Mouse (Mus musculus): ENCODE data around the gene Cul3. TPM values are rescaled to one million over a fixed set of nuclear protein-coding genes. Genes with fewer than 3 reads are reported as not detected.

Cul3 gene
- total RNA-seq, 2 experiments from 2014 or later, result 120 to 125 TPM

DNA sequence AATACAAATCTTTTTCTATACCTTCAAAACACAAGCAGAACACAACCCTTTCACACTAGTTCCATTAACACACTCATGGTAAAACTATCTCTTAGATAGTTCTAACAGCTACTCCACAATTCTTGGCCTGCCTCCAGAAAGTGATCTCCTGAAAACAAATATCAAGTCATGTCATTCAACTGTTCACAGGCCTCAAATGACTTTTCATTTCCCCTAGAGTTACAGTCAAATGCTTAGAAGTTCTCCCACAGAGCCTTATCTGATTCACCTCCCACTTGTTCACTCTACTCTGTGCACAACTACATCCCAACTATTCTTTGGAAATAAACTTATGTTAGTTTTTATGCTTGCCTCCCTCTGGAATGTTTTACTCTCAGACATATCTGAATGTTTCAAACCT lies 15.9 kb downstream of the Cul3 start:
- DNase-seq (ENCODE audit: extremely low spot score in 1 of 2, low spot score in 1 of 2), result no peak

DNA sequence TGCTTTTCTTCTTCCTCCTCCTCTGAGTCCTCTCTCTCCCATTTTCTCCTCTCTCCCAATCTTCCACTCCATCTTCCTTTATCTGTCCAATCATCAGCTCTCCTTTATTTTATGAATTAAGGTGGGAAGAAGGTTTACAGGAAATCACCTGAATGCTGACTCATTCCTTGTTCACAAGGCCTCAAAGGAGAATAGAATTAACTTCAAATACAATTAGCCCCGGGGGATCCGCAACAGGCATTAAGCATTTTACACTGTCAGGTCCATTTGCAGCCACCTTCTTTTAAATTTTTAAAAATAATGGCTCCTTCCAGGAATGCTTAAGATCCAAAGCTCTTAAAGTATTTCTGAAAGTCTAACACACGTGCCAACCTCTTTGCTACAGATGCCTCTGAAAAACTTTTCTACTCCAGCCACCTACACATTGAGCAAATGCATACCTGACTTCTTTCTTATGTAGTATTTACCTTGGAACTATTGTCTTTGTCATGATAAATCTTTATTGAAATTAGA lies 24.7 kb downstream of the Cul3 start:
- DNase-seq (ENCODE audit: extremely low spot score in 1 of 2, low spot score in 1 of 2), result no peak

DNA sequence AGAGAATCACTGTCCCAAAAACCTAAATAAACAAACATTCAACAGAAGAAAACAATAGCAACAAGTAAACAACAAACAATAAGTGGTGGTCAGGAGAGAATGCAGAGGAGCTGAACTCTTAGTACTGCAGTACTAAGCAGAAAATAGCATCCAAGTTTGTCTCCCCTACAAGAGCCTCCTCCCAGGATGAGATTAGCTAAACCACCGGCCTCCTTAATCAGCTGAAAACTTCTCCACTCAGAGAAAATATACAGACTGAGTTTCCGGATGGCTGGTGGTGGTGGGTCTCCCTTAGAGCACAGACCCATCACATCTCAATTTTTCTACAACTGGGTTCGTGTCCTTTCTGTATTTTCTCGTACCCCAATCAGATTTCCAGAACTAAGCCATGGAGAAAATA lies 47.0 kb downstream of the Cul3 start:
- DNase-seq (ENCODE audit: extremely low spot score in 1 of 2, low spot score in 1 of 2), result no peak

DNA sequence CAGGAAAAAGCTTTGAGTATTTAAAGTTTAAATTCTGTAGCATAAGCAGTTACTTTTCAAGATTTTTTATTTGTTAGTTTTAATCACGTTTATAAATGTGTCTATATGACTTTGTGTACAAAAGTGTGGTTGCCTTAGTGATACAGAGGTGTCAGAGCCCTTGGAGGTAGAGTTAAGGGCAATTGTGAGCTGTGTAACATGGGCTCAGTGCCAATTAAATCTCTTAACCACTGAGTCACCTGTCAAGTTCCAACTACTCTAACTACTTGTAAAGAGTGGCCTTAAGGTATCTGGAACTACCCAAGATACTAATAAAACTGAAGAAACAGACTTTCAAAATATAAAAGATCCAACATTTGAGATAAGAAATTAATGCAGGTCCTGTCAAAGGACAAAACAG lies 61.5 kb downstream of the Cul3 start:
- no peak for DNase-seq (ENCODE audit: extremely low spot score in 1 of 2, low spot score in 1 of 2)

DNA sequence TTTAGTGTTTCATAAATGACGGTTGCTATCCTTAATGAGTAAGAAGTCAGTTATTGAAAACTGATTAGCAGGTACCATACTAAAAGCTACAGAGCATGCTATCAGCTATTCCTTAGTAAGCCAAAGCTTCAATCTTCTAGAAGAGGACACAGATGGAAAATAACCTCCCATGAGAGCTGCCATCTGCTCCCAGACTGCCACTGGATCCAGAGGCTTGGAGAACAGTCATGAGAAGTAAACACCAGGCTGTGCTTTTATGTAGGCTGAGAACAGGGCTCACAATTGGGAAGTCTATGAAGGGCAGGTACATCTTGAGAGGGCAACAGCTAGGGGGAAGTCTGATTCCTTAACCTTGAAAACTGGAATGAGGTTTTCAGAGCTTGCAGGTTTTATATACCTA lies 79.8 kb downstream of the Cul3 start:
- DNase-seq (ENCODE audit: extremely low spot score in 1 of 2, low spot score in 1 of 2), result no peak

DNA sequence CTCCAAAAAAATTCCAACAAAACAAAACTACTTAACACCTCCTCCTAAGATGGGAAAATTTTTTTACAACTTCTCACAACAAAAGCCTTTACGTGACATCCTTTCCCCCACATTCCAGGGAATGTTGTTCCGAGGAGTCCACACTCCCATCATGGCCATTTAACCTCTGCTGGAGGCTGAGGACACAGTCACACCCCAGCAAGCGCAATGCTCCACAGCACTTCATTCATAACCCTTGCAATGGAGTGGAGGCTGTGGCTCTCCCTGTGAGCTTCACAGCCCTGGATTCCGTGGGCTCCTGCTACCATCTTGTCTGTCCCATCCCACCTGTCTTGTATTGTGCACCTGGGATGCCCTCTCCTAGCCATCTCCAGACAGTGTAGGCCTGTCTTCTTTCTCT lies 81.6 kb downstream of the Cul3 start:
- DNase-seq (ENCODE audit: extremely low spot score in 1 of 2, low spot score in 1 of 2), result no peak

DNA sequence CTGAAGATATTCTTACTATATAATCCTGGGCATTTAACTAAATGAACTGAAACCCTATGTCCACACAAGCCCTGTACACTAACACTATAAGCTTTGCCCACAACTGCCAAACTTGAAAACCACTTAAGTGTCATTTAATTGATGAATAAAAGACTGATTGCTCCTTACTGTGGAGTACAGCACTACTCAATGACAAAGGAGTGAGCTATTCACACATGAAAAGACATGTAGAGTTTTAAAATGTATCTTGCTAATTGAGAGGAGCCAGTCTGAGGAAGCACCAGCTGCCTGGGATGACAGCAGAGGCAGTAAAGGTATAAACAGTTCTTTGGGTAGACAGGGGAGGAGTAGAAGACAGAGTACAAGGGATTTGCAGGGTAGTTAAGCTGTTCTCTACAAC lies 87.0 kb downstream of the Cul3 start:
- DNase-seq (ENCODE audit: extremely low spot score in 1 of 2, low spot score in 1 of 2), result no peak

DNA sequence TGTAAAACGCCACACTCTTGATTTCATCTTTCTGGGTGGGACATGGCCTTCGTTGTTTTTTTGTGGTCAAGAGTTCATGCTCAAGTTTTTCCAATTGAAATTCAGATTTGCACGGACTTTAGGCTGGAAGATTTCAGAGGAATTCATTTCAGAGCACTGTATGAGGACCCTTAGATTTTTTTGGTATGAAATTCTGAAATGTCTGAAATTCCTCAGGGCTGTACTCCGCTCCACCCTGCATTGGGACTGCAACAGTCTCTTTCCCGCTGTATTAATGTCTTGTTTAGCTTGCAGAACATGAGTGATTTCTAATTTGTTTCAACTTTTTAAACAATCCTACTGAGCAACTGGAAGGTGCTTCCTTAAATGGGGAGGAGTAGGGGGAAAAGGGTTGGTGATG lies 90.0 kb downstream of the Cul3 start:
- no peak for DNase-seq (ENCODE audit: extremely low spot score in 1 of 2, low spot score in 1 of 2)

DNA sequence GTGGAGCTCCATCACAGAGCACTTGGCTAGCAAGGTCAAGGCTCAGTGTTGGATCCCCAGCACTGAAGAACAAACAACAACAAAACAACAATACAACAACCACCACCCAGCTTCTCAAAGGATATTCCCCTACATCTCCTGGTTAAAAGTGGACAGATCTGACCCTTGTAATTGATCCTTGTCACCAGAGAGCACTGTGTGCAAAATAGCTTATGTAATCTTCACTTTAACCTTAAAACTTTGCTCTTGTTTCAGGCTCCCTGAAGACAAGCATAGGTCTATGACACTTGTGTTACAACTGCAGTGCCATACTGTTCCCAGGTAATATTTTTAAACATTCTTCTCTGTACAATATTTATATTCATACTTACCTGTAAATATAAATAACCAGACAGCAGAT lies 93.1 kb downstream of the Cul3 start:
- DNase-seq (ENCODE audit: extremely low spot score in 1 of 2, low spot score in 1 of 2), result no peak

DNA sequence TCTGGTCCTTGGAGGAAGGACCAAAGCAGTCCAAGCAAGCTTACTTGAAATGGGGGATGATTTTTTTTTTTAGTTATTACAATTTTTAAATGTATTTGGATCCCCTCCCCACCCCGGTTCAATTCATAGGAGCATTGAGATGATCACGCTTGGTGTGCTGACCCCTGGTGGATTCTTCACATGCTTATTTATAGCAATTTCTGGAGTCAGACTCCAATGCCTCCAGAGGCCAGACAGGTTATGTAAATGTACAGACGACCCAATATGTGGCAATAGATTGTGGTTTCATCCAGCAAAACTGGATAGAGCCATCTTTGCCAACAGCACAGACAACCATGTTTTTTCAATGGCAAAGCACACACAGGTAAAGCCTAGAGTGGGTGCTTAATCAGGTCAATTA lies 96.2 kb downstream of the Cul3 start:
- DNase-seq (ENCODE audit: extremely low spot score in 1 of 2, low spot score in 1 of 2), result no peak

DNA sequence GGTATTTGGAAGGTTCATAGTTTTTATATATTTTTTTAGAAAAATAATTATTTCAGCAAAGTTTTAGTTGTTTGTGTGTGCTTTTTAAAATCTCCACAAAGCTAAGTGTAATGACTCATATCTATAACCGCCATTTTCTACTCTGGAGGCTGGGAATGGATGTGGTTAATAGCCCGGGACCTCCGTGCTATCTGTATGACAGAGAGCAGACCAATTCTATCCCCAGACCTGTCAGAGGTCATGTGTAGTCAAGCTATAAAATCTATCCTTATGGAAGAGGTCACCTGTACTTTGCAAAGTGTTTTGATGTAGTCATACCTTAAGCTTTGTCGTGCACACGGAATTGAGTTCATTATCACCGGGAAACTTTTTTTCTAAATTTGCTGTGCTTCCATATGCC lies 98.7 kb downstream of the Cul3 start:
- DNase-seq (ENCODE audit: extremely low spot score in 1 of 2, low spot score in 1 of 2), result no peak

DNA sequence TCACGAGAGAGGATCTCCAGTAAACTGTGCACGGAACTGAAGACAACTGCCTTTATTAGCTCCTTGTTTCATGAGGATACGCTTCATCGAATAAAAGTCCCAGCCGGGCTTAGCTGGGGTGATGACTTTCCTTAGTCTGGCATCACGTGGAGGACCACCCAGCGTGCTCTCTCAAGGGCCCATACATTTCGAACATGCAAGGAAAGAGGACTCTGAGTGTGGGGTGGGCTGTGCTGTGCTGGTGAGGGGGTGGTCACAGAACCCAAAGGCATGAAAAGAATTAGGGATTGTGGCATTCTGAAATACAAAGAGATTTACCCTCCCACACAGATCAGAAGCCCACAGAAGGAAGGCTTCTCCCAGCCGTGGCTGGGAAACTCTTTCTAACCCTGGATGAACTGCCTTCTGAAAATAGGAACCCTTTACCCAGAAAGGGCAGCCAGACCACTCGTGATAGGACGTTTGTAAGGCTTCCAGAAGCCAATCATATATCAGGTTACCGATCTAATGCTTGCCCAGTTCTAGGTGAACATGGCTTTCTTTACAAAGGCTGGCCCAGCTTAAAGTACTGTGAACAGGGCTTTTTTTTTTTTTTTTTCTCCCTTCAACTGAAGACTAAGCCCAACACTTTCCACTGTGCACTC lies 100.1 kb downstream of the Cul3 start:
- no peak for DNase-seq (ENCODE audit: extremely low spot score in 1 of 2, low spot score in 1 of 2)

DNA sequence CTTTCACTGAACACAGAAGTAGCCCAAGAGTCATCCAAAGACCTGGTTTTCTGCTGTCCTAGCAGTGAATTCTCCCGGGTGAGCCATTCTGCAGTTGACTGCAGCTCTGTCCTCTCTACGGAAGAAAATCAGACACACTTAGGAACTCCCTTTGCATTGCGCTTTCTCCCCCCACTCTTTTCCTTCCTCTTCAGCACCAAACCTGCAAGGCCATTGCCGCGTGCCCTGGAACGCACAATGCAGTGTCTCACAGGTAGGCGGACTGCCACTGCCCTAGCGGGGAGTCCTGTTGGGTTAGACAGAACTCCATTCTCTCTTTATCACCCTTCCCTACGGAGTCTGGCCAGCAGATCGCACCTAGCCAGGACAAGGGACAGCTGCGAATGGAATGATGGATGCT lies 100.8 kb downstream of the Cul3 start:
- DNase-seq (ENCODE audit: extremely low spot score in 1 of 2, low spot score in 1 of 2), result no peak

DNA sequence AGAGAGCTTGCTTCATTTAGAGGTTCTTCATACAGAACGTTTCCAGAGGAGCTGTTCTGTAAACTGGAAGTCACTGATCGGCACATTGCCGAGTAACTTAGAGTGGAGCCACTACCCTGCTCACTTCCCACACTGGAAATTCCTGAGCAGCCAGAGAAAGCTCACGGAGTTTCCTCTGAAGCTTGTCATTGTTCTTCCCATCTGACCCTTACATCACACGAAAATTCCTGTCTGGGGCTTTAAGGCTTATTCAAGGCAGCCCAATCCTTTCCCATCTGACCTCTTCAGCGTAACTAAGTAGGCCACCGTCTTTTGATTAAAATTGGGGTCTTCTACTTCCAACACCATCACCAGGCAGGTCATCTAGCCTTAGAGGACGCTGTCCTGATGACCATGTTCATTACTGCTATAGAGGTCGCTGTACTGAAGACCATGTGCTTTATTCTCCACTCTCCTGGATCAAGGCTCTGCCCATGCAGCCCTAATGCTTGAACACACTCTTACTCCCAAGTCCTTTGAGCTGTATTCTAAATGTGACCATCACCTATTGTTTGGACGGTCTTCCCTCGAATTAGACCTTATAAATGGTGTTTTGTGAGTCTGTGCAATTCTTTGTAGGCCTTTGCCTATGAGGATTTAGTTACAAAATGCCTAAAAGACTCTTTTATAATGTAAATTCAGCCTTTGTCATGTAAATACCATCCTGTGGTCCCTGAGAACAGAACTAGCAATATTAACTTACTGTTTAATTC lies 103.2 kb downstream of the Cul3 start:
- DNase-seq (ENCODE audit: extremely low spot score in 1 of 2, low spot score in 1 of 2), result no peak

DNA sequence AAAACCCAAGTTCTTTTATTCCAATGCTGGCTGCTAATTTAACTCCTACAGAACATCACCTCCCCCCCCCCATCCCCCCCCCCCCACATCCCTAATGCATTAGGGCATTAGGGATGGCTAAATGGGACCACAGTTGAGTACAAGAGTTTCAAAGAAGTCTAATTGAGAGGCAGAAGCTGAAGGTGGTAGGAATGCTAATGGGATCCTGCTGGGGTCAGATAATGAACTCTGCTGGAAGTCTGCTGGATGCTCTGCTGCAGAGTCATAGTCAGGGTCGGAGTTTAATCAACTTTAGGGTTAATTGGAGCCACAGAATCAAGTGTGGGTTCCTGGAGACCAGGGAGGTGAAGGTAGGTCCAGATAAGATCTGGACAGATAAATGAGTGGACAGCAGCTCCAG lies 104.2 kb downstream of the Cul3 start:
- DNase-seq (ENCODE audit: extremely low spot score in 1 of 2, low spot score in 1 of 2), result no peak

DNA sequence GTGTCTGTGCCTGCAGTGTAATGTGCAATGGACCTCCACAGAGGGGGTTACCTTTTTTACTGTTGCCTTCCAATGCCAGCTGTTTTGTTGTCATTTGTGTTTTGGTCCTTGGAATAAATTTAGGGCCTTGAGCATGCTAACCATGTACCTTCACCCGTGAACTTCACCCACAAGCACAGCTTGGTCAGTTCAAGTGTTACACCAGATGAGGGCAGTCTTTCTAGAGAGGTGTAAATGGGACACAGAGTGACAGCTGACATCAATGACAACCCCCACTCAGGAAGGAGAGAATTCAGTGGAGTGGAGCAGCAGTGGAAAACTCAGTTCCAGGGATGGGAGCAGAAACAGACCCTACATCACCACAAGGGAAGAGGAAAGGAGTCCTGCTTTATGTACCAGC lies 109.7 kb downstream of the Cul3 start:
- no peak for DNase-seq (ENCODE audit: extremely low spot score in 1 of 2, low spot score in 1 of 2)

DNA sequence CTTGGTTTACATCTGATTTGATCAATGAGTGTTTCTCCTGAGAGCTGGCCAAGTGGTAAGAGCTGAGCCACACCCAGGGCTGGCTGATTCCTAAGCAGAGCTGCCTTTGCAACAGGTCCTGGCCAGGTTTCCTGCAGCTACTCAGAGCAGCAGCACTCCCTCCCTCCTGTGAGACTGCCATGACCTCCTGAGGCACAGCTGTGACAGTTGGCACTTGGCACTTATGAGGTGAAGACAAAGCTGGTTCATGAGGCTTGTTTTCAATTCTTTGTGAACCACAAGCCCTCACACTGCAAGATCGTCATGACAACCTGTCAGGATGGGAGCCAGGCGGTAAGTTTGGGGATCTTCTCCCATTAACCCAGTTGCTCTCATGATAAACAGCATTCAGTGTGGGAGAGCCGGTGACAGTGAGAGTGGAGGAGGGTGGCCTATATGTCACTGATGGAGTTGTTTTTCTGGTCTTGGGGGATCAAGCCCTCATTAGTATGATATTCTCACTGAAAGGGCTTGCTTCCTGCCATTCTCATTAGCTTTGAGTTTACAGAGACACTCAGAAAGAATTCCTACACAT lies 115.4 kb downstream of the Cul3 start:
- DNase-seq (ENCODE audit: extremely low spot score in 1 of 2, low spot score in 1 of 2), result no peak

DNA sequence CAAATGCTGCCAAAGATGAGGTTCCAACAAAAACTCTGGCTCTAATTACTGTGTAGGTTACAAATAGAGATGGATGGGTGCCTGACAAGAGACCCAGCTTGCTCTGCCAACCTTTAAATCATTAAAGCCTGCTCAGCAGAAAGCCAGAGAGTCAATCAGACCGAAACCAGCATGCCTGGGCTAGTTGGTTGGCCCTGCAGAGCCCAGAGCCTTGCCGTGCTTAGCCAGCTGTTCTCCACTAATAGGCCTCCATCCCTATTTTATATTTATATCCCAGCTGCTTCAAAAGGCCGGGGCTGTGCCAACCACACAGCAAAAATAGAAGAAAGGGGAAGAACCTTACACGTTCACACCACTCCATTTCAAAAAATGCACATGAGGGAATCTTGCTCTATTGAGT lies 119.1 kb downstream of the Cul3 start:
- no peak for DNase-seq (ENCODE audit: extremely low spot score in 1 of 2, low spot score in 1 of 2)

DNA sequence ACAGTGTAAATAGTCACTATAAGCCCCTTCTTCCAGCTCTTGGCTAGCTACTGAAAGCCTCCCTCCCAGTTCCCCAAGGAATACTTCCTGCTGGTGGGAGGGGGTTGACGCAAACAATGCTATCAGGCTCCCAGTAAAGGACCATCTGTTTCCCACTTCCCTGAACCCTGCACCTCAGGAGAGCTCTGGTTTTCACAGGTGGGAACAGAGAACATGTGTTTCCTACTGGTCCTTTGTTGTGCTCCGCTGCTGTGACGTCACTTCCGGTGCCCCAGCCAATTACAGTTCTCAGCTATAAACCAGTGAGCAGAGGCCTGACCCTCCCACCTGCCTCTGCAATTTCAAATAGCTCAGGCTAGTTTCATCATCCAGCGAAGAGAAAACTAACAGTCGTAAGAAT lies 122.0 kb downstream of the Cul3 start, which contains the start of gene Fam124b:
Gene Fam124b (minus strand): TSS at position 206 of the 400 bp plus-strand sequence.
- no peak for DNase-seq (ENCODE audit: extremely low spot score in 1 of 2, low spot score in 1 of 2)

Data from layer of hippocampus, postnatal 25 days (tissue).